Mouse (Mus musculus) hindbrain, postnatal 0 days (tissue): Measurements from ENCODE around the gene Sun3. TPM values are rescaled to one million over a fixed set of nuclear protein-coding genes. Genes with fewer than 3 reads are reported as not detected.

Source experiments
- ATAC-seq: fragments of 200-750 bp; cut with Nextera tagmentation; 2 replicates; pipeline ENCODE4 v1.8.0; 2017; ENCODE audit warnings: mild to moderate bottlenecking, moderate TSS enrichment, moderate library complexity
- DNase-seq: peaks from one replicate; pipeline ENCODE4 v3.0.0-alpha.2; 2015; ENCODE audit warnings: low spot score
- H3K27ac ChIP-seq: fragments of 300-500 bp; sonication (generic); 2 replicates; pipeline ENCODE4 v1.5.1; 2014; ENCODE audit warnings: mild to moderate bottlenecking
- H3K27me3 ChIP-seq: fragments of 300-500 bp; sonication (generic); 2 replicates; pipeline ENCODE4 v1.6.1; 2014; ENCODE audit warnings: low read length, mixed read lengths; ENCODE audit not compliant: insufficient read depth
- H3K36me3 ChIP-seq: fragments of 300-500 bp; sonication (generic); 2 replicates; pipeline ENCODE4 v1.6.1; 2014; ENCODE audit warnings: low read length, mixed read lengths; ENCODE audit not compliant: insufficient read depth
- H3K4me1 ChIP-seq: fragments of 300-500 bp; sonication (generic); 2 replicates; pipeline ENCODE4 v1.6.1; 2014; ENCODE audit warnings: antibody characterized with exemption, low read length, mixed read lengths; ENCODE audit not compliant: insufficient read depth
- H3K4me2 ChIP-seq: fragments of 300-500 bp; sonication (generic); 2 replicates; pipeline ENCODE4 v1.6.1; 2014; ENCODE audit warnings: low read depth, mild to moderate bottlenecking, low read length, moderate library complexity, mixed read lengths
- H3K4me3 ChIP-seq: fragments of 300-500 bp; sonication (generic); 2 replicates; pipeline ENCODE4 v1.5.1; 2014; ENCODE audit warnings: low read length
- H3K9ac ChIP-seq: fragments of 300-500 bp; sonication (generic); replicated peaks from 2 replicates; pipeline ENCODE4 v1.6.1; 2014; ENCODE audit warnings: mild to moderate bottlenecking, low read length, moderate library complexity, mixed read lengths
- H3K9me3 ChIP-seq: fragments of 300-500 bp; sonication (generic); 2 replicates; pipeline ENCODE4 v1.6.1; 2016; ENCODE audit warnings: low read length, mixed read lengths
- CTCF ChIP-seq: IDR thresholded peaks from 2 replicates; pipeline ENCODE4 v1.5.1; 2016; ENCODE audit warnings: antibody characterized with exemption, control low read depth, low read depth
- WGBS: fragments of 180-500 bp; shearing (Covaris S2); extraction: QIAGEN DNeasy Blood & Tissue Kit; methylation state at CpG from one replicate; pipeline ENCODE4 v1.1.7; 2014; 5-methylcytosine and 5-hydroxymethylcytosine counted together
- polyA plus RNA-seq: library from polyadenylated mRNA; unstranded; fragments of >200 nt; fragmentation: Nextera tagmentation; extraction: Ambion mirVana; gene quantifications from 2 replicates; pipeline ENCODE4 v1.2.1, GENCODE M21; 2015
- total RNA-seq: library from RNA; depleted of rRNA; stranded (reverse); fragments of >200 nt; gene quantifications from 2 replicates; pipeline ENCODE4 v1.2.3, GENCODE M21; 2014

The Sun3 gene
- total and polyA plus RNA-seq, 2 experiments from 2014 or later = 0.29 TPM; not detected in 1

- H3K4me3 ChIP-seq = no peak overlapping the region
- H3K36me3 ChIP-seq = no peaks in the 10 kb centered on the region
- H3K4me2 ChIP-seq = no peak overlapping the region
- no peak overlapping the region for H3K27ac ChIP-seq
- no peak for DNase-seq
- no peaks in the 10 kb centered on the region for H3K27me3 ChIP-seq
- no peak for ATAC-seq
- no peaks in the 10 kb centered on the region for H3K4me1 ChIP-seq
- H3K9me3 ChIP-seq = no peaks in the 10 kb centered on the region
- no peak for TF ChIP-seq CTCF
- WGBS = 92% methylated on average over 5 of the region's 5 CpGs
- no peak overlapping the region for H3K9ac ChIP-seq
Observed at GRCm38 (mm10) chr11:9020207-9020606, 28.6 kb downstream of the Sun3 start.

DNA sequence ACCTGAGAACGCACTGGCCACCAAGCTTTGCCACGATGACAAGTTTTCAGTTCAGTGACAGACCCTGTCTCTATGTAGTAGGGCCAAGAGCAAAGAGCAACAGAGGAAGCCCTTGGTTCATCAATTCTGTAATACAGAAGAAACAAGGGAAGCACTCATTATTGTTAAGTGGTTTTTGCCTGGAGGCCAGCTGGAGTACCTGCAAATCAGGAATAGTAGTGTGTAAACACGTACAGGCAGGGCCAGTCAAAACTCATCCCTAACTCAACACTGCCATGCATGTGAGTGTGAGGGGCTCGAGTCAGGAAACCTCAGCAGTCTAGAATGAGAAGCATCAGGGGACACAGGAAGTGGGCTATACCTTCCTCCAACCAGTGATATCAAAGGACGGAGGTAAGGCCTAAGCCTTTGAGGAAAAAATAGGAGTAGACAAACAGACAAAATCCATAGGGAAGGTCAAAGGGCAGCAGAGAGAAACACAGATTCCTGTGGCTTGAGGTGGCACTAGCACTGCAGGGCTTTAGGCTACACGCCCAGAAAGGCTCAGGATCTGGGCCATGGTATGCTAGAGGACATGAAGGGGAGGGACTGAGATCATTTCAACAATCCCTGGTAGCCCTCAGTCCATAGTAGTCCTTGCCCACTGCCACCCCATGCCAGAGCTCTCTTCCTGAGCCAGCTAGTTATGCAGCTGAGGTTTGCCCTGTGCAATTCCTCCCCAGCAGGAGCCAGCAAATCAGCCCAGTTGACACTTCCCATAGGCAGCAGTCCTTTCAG, 30.1 kb downstream of the Sun3 start:
- 81% methylated on average over 6 of the region's 6 CpGs for WGBS
- H3K27me3 ChIP-seq = no peaks in the 10 kb centered on the region

GRCm38 (mm10) chr11:9014740-9015139, 34.1 kb downstream of the Sun3 start:
- Histone ChIP-seq H3K4me2 (no peak overlapping the region), H3K4me1 (0 out of 2 replicates have a peak, but pooled peaks cover 4% of the 10 kb centered on the region), H3K27me3 (no peaks in the 10 kb centered on the region), H3K27ac (no peak overlapping the region), H3K9me3 (no peaks in the 10 kb centered on the region), H3K36me3 (no peaks in the 10 kb centered on the region), H3K9ac (no peak overlapping the region), H3K4me3 (no peak overlapping the region)
- WGBS = 85% methylated on average over 3 of the region's 3 CpGs
- ATAC-seq = no peak
- TF ChIP-seq CTCF = no peak
- DNase-seq = no peak

More for the DNA sequence above, 30.1 kb downstream of the Sun3 start:
- Histone ChIP-seq H3K9ac (no peak overlapping the region), H3K36me3 (no peaks in the 10 kb centered on the region), H3K4me2 (no peak overlapping the region), H3K9me3 (no peaks in the 10 kb centered on the region), H3K27ac (no peak overlapping the region), H3K4me1 (no peaks in the 10 kb centered on the region), H3K4me3 (no peak overlapping the region)
- DNase-seq = no peak
- no peak for ATAC-seq
- TF ChIP-seq CTCF = no peak

- no peaks in the 10 kb centered on the region for H3K27me3 ChIP-seq
- H3K9me3 ChIP-seq = no peaks in the 10 kb centered on the region
- H3K4me1 ChIP-seq = 0 out of 2 replicates have a peak, but pooled peaks cover 4% of the 10 kb centered on the region
- TF ChIP-seq CTCF = no peak
- H3K27ac ChIP-seq = peak overlapping the region; percentile 75; the same call in 1 of the 2 replicates
- peak overlapping the region; percentile 69; the same call in 1 of the 2 replicates for H3K9ac ChIP-seq
- peak overlapping the region; percentile 57 for H3K4me3 ChIP-seq
- H3K4me2 ChIP-seq = peak overlapping the region; percentile 73
- DNase-seq = peak; percentile 17
- no peaks in the 10 kb centered on the region for H3K36me3 ChIP-seq
- ATAC-seq = peak; percentile 41
- whole genome bisulfite sequencing = 4% methylated on average over 3 of the region's 3 CpGs
Observed at GRCm38 (mm10) chr11:9011348-9011747, 37.4 kb downstream of the Sun3 start.

DNA sequence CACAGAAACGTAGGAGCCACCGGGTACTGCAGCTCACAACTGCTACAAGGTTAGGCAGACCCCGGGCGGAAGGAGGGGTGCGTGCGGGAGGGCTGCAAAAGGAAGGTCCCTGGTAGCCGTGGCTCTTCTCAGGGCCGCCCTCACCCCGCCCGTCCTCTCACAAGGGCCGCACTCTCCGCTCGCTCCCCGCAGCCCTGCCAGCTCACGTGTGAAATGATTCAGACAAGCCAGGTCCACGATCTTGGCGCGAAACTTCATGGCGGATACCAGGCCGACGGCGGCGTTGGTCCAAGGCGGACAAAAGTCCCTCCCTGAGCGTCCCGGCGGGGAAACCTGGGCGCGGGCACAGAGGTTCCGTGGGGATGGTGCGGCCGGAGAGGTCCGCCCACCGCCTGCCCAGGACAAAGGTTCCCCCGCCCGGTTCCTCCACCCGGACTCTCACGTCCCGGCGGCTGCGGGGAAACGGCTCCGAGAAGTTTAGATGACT, 37.9 kb downstream of the Sun3 start, which contains the start of gene Hus1:
Gene Hus1, minus strand, starts transcription at position 339 of the 487 bp plus-strand sequence.
- Histone ChIP-seq H3K4me1 (0 out of 2 replicates have a peak, but pooled peaks cover 4% of the 10 kb centered on the region), H3K27me3 (no peaks in the 10 kb centered on the region), H3K9ac (peak within 1 kb of the TSS; percentile 69), H3K27ac (peak within 1 kb of the TSS; percentile 75), H3K36me3 (no peaks in the 10 kb centered on the region), H3K4me2 (peak within 1 kb of the TSS; percentile 73), H3K4me3 (peak within 1 kb of the TSS; percentile 57), H3K9me3 (no peaks in the 10 kb centered on the region)
- WGBS = under 1% methylated on average over 43 of the region's 43 CpGs
- DNase-seq (peak; percentile 90), ATAC-seq (peak; percentile 96)
- no peak for TF ChIP-seq CTCF

DNA sequence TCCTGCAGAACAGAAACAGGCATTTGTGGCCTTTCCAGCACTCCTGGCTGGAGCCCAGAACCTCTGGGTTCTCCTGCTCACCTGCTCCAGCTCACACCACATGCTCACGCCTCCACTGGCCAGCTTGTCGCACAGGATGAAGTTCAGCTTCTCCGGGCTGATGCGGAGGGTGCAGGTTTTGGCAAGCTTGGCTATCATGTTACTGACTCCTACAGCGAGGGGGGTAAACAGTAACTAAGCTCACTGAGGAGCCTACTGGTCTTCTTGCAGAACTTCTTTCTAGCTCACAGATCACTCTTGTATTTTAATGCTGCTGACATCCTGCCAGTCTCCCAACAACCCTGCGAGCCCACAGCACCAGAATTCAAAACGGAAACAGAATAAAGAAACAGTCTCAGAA, 38.4 kb downstream of the Sun3 start:
- ATAC-seq (peak; percentile 75), DNase-seq (peak; percentile 57)
- Histone ChIP-seq H3K27me3 (no peaks in the 10 kb centered on the region), H3K4me3 (peak overlapping the region; percentile 57), H3K4me2 (peak overlapping the region; percentile 73), H3K27ac (peak overlapping the region; percentile 75), H3K9me3 (no peaks in the 10 kb centered on the region), H3K4me1 (0 out of 2 replicates have a peak, but pooled peaks cover 4% of the 10 kb centered on the region), H3K9ac (peak overlapping the region; percentile 69), H3K36me3 (peaks cover 4% of the 10 kb centered on the region; the same call in 1 of the 2 replicates)
- WGBS = under 1% methylated on average over 7 of the region's 7 CpGs
- 0 out of 2 replicates have a peak, but pooled peaks have one; percentile 14 for TF ChIP-seq CTCF
